Mouse (Mus musculus) neural tube, embryonic 15.5 days (tissue): Measurements from ENCODE around the gene Sh3bp5. TPM values are rescaled to one million over a fixed set of nuclear protein-coding genes. Genes with fewer than 3 reads are reported as not detected.

Experiments used
- ATAC-seq: fragments of 200-750 bp; cut with Nextera tagmentation; 2 replicates; pipeline ENCODE4 v1.8.0; 2017; ENCODE audit warnings: mild to moderate bottlenecking, moderate TSS enrichment, moderate library complexity; ENCODE audit not compliant: low FRiP score
- H3K27ac ChIP-seq: fragments of 300-500 bp; sonication (generic); replicated peaks from 2 replicates; pipeline ENCODE4 v1.5.1; 2015; ENCODE audit warnings: mild to moderate bottlenecking, inconsistent platforms
- H3K27me3 ChIP-seq: fragments of 300-500 bp; sonication (generic); replicated peaks from 2 replicates; pipeline ENCODE4 v1.6.1; 2015; ENCODE audit warnings: inconsistent platforms
- H3K36me3 ChIP-seq: fragments of 300-500 bp; sonication (generic); 2 replicates; pipeline ENCODE4 v1.6.1; 2015; ENCODE audit warnings: inconsistent platforms
- H3K4me1 ChIP-seq: fragments of 300-500 bp; sonication (generic); 2 replicates; pipeline ENCODE4 v1.6.1; 2015; ENCODE audit warnings: inconsistent platforms
- H3K4me2 ChIP-seq: fragments of 300-500 bp; sonication (generic); 2 replicates; pipeline ENCODE4 v1.6.1; 2015; ENCODE audit warnings: inconsistent platforms, mild to moderate bottlenecking, moderate library complexity
- H3K4me3 ChIP-seq: fragments of 300-500 bp; sonication (generic); replicated peaks from 2 replicates; pipeline ENCODE4 v1.5.1; 2015; ENCODE audit warnings: mild to moderate bottlenecking, inconsistent platforms
- H3K9ac ChIP-seq: fragments of 300-500 bp; sonication (generic); replicated peaks from 2 replicates; pipeline ENCODE4 v1.6.1; 2015; ENCODE audit warnings: mild to moderate bottlenecking, inconsistent platforms
- H3K9me3 ChIP-seq: fragments of 300-500 bp; sonication (generic); replicated peaks from 2 replicates; pipeline ENCODE4 v1.6.1; 2016; ENCODE audit warnings: inconsistent platforms
- WGBS: fragments of 180-500 bp; shearing (Covaris S2); methylation state at CpG from one replicate; pipeline ENCODE4 v1.1.7; 2015; ENCODE audit warnings: mixed read lengths; 5-methylcytosine and 5-hydroxymethylcytosine counted together
- polyA plus RNA-seq: library from polyadenylated mRNA; unstranded; fragments of >200 nt; fragmentation: Nextera tagmentation; extraction: Ambion mirVana; gene quantifications from 2 replicates; pipeline ENCODE4 v1.2.1, GENCODE M21; 2015

Sh3bp5 gene
- polyA plus RNA-seq, 1 experiment from 2014 or later: 150 TPM

GRCm38 (mm10) chr14:31387301-31387981 is 48.4 kb downstream of the Sh3bp5 start:
- no peak overlapping the region for H3K27ac ChIP-seq
- H3K9ac ChIP-seq: no peak overlapping the region
- H3K4me1 ChIP-seq: peaks cover 43% of the 10 kb centered on the region
- H3K27me3 ChIP-seq: no peaks in the 10 kb centered on the region
- H3K36me3 ChIP-seq: peaks cover 17% of the 10 kb centered on the region
- ATAC-seq: no peak
- no peak overlapping the region for H3K4me2 ChIP-seq
- 79% methylated on average over 11 of the region's 11 CpGs for WGBS
- H3K4me3 ChIP-seq: no peak overlapping the region
- H3K9me3 ChIP-seq: no peaks in the 10 kb centered on the region

DNA sequence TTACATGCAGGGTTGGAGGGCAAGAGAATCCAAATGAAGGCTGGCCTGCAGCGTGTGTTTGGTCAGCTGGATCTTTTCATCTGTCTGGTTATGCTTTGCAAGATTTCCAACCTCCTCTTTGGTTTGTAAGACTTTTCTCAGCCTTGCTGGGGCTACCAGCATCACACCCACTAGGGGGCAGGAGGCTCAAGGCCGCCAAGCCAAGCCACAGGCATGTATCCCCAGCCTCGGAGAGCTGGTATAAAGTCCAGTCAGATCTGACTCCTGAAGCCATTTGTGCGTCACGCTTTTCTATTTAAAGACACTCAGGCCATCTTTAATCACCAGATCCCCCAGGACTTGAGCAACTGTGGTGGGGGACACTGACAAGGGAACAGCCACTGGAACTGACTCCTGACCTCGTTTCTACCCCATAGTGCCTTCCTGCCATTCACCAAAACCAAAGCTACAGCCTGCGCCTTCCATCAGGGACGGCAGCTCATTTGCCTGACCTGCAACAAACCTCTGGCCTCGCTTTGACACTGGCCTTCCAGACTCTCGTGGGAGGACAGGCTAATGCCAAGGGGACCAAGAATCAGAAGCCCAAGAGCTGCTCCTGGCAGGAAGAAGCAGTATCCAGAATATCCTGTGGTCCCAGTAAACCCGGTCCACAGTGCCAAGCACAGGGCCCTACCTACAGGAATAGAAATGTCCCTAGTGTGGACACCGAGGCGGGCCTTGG is 49.7 kb downstream of the Sh3bp5 start:
- Histone ChIP-seq H3K9me3 (no peaks in the 10 kb centered on the region), H3K4me1 (peaks cover 43% of the 10 kb centered on the region), H3K4me2 (no peak overlapping the region), H3K27ac (no peak overlapping the region), H3K9ac (no peak overlapping the region), H3K27me3 (no peaks in the 10 kb centered on the region), H3K36me3 (peaks cover 18% of the 10 kb centered on the region), H3K4me3 (no peak overlapping the region)
- ATAC-seq: no peak
- WGBS: 52% methylated on average over 13 of the region's 13 CpGs

GRCm38 (mm10) chr14:31385406-31385805 is 50.5 kb downstream of the Sh3bp5 start:
- H3K4me1 ChIP-seq: peaks cover 43% of the 10 kb centered on the region
- no peaks in the 10 kb centered on the region for H3K9me3 ChIP-seq
- no peak for ATAC-seq
- no peaks in the 10 kb centered on the region for H3K27me3 ChIP-seq
- no peak overlapping the region for H3K9ac ChIP-seq
- peaks cover 18% of the 10 kb centered on the region for H3K36me3 ChIP-seq
- no peak overlapping the region for H3K4me2 ChIP-seq
- WGBS: 88% methylated on average over 5 of the region's 5 CpGs
- peak overlapping the region; percentile 19; the same call in 1 of the 2 replicates for H3K27ac ChIP-seq
- H3K4me3 ChIP-seq: no peak overlapping the region

DNA sequence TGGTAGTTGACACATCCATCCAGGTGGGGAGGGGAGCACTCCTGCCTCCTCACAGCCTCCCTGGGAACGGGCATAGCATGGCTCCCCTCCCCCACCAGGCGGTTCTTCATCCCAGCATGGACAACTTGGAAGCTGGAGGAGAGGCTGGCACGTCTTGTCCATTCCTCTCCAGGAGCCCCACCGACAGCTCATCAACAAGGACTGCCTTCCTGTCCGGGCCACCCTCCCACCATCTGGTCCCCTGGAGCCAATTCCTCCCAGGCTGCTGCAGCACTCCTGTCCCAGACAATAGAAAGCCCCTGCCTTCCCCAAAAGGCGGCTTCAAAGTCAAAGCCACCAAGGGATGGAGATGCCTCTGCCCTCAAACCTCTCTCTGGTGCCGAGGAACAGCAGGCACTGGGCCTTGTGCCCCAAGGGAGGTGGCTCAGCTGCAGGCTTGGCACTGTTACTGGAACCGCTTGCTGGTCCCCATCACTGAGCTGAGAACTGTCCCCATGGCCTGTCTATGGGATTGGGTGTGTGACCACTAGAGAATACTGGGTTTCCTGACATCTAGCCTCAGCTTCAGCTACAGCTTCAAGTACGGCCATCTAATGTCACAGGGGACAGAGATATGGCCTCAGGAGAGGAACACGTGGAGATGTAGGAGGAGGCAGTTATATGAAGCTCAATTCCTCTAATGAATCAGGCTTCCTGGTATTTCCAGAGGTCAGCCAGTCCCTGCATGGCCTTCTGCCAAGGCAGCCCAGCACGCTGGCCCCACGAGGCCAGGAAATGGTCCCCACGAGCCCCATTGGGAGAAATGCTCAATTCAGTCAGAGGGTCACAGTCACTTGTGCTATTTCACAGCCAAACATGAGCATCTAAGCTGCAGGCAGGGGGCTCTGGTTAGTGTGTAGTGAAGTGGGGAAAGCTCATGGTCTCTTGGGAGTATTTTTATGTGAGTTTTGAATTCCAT is 51.2 kb downstream of the Sh3bp5 start:
- H3K27me3 ChIP-seq: no peaks in the 10 kb centered on the region
- H3K9me3 ChIP-seq: no peaks in the 10 kb centered on the region
- 56% methylated on average over 13 of the region's 13 CpGs for WGBS
- peaks cover 43% of the 10 kb centered on the region for H3K4me1 ChIP-seq
- no peak overlapping the region for H3K9ac ChIP-seq
- H3K36me3 ChIP-seq: peaks cover 18% of the 10 kb centered on the region
- H3K4me2 ChIP-seq: no peak overlapping the region
- peak overlapping the region; percentile 19; the same call in 1 of the 2 replicates for H3K27ac ChIP-seq
- no peak overlapping the region for H3K4me3 ChIP-seq
- ATAC-seq: no peak

GRCm38 (mm10) chr14:31383470-31384050 is 52.3 kb downstream of the Sh3bp5 start:
- ATAC-seq: no peak
- Histone ChIP-seq H3K36me3 (peaks cover 27% of the 10 kb centered on the region), H3K27me3 (no peaks in the 10 kb centered on the region), H3K9ac (no peak overlapping the region), H3K4me3 (no peak overlapping the region), H3K9me3 (no peaks in the 10 kb centered on the region), H3K27ac (no peak overlapping the region; the same call in 1 of the 2 replicates), H3K4me1 (peaks cover 42% of the 10 kb centered on the region), H3K4me2 (no peak overlapping the region)
- 73% methylated on average over 11 of the region's 11 CpGs for WGBS

- peaks cover 33% of the 10 kb centered on the region for H3K36me3 ChIP-seq
- 83% methylated on average over 8 of the region's 8 CpGs for WGBS
- H3K27ac ChIP-seq: no peak overlapping the region
- H3K4me3 ChIP-seq: no peak overlapping the region
- no peaks in the 10 kb centered on the region for H3K27me3 ChIP-seq
- H3K4me1 ChIP-seq: peaks cover 30% of the 10 kb centered on the region
- no peak overlapping the region for H3K9ac ChIP-seq
- ATAC-seq: no peak
- H3K9me3 ChIP-seq: no peaks in the 10 kb centered on the region
- H3K4me2 ChIP-seq: no peak overlapping the region
Measured at GRCm38 (mm10) chr14:31382276-31382675, 53.6 kb downstream of the Sh3bp5 start.

- WGBS: 93% methylated on average over 3 of the region's 3 CpGs
- Histone ChIP-seq H3K27me3 (no peaks in the 10 kb centered on the region), H3K27ac (no peak overlapping the region), H3K9ac (no peak overlapping the region), H3K4me3 (no peak overlapping the region), H3K4me2 (no peak overlapping the region), H3K4me1 (no peaks in the 10 kb centered on the region), H3K9me3 (no peaks in the 10 kb centered on the region), H3K36me3 (peaks cover 74% of the 10 kb centered on the region)
- ATAC-seq: no peak
Measured at GRCm38 (mm10) chr14:31376331-31376730, 59.5 kb downstream of the Sh3bp5 start.

DNA sequence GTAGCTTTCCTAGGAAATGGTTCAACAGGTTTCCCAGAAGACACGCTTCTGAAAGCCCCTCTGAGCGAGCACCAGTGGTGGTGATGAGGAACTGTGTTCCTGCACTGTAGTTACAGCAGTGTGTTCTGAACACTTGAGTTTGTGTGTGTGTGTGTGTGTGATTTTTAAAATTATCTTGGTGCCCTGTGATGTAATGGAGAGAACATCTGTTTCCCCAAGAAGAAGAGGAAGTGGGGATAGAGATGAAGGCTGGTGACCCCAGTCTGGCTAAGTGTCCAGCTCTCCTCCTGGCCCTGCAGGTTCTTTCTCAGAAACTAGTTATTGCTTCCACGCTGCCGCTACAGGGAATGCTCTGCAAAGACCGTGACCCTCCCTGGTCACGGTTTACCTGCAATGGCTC is 61.5 kb downstream of the Sh3bp5 start:
- Histone ChIP-seq H3K4me3 (no peak overlapping the region), H3K4me1 (no peaks in the 10 kb centered on the region), H3K27me3 (no peaks in the 10 kb centered on the region), H3K4me2 (no peak overlapping the region), H3K36me3 (peaks cover 91% of the 10 kb centered on the region), H3K27ac (no peak overlapping the region), H3K9ac (no peak overlapping the region), H3K9me3 (no peaks in the 10 kb centered on the region)
- no peak for ATAC-seq
- WGBS: 93% methylated on average over 6 of the region's 6 CpGs

GRCm38 (mm10) chr14:31369377-31369776 is 66.5 kb downstream of the Sh3bp5 start:
- ATAC-seq: no peak
- Histone ChIP-seq H3K27me3 (no peaks in the 10 kb centered on the region), H3K4me2 (no peak overlapping the region), H3K4me1 (no peaks in the 10 kb centered on the region), H3K4me3 (no peak overlapping the region), H3K36me3 (peaks cover 77% of the 10 kb centered on the region), H3K27ac (no peak overlapping the region), H3K9me3 (no peaks in the 10 kb centered on the region), H3K9ac (no peak overlapping the region)
- WGBS: 88% methylated on average over 3 of the region's 3 CpGs

GRCm38 (mm10) chr14:31367951-31368350 is 67.9 kb downstream of the Sh3bp5 start:
- H3K36me3 ChIP-seq: peaks cover 76% of the 10 kb centered on the region
- H3K4me3 ChIP-seq: no peak overlapping the region
- H3K27ac ChIP-seq: no peak overlapping the region
- H3K9me3 ChIP-seq: no peaks in the 10 kb centered on the region
- no peak overlapping the region for H3K9ac ChIP-seq
- H3K27me3 ChIP-seq: no peaks in the 10 kb centered on the region
- 92% methylated on average over 7 of the region's 7 CpGs for WGBS
- ATAC-seq: no peak
- H3K4me2 ChIP-seq: no peak overlapping the region
- H3K4me1 ChIP-seq: no peaks in the 10 kb centered on the region

GRCm38 (mm10) chr14:31365350-31365749 is 70.5 kb downstream of the Sh3bp5 start:
- Histone ChIP-seq H3K27me3 (no peaks in the 10 kb centered on the region), H3K36me3 (peaks cover 77% of the 10 kb centered on the region), H3K9ac (no peak overlapping the region), H3K4me2 (no peak overlapping the region), H3K4me3 (no peak overlapping the region), H3K9me3 (no peaks in the 10 kb centered on the region), H3K27ac (no peak overlapping the region), H3K4me1 (no peaks in the 10 kb centered on the region)
- no peak for ATAC-seq
